Mouse (Mus musculus): ENCODE results near the gene Uqcc3. TPM values are rescaled to one million over a fixed set of nuclear protein-coding genes. Genes with fewer than 3 reads are reported as not detected.
"Not testable (repeated sequence)": the region's sequence is repeated elsewhere in the genome, so short reads cannot be mapped to it uniquely, and the experiment has no call there.

Gene Uqcc3
- total RNA-seq, 2 experiments from 2014 or later, result 57.7 to 59.0 TPM

- no peak for DNase-seq
- TF ChIP-seq CTCF (IDR thresholded peaks at IDR 0.05), result no peak
- intact Hi-C loops (cut with DNase I), result loop anchor here (2.0 kb wide), 1 partner anchor 20 kb away; the partner anchor contains the start of gene Ganab
- H3K4me3 ChIP-seq, result no peak overlapping the region
- H3K27ac ChIP-seq, result no peak overlapping the region
Measured at GRCm38 (mm10) chr19:8919000-8919399, 38.3 kb upstream of the Uqcc3 start.

GRCm38 (mm10) chr19:8914212-8914611 is 33.5 kb upstream of the Uqcc3 start:
- intact Hi-C loops (cut with DNase I), result no loop called here
- H3K4me3 ChIP-seq, result no peak overlapping the region
- no peak for TF ChIP-seq CTCF (IDR thresholded peaks at IDR 0.05)
- no peak overlapping the region for H3K27ac ChIP-seq
- DNase-seq, result no peak

- intact Hi-C loops (cut with DNase I), result no loop called here
- no peak for DNase-seq
- Histone ChIP-seq H3K27ac (no peak overlapping the region), H3K4me3 (no peak overlapping the region)
- no peak for TF ChIP-seq CTCF (IDR thresholded peaks at IDR 0.05)
Measured at GRCm38 (mm10) chr19:8911810-8912209, 31.1 kb upstream of the Uqcc3 start.

- Histone ChIP-seq H3K4me3 (no peak overlapping the region), H3K27ac (no peak overlapping the region)
- DNase-seq, result no peak
- intact Hi-C loops (cut with DNase I), result no loop called here
- TF ChIP-seq CTCF (IDR thresholded peaks at IDR 0.05), result no peak
Measured at GRCm38 (mm10) chr19:8908531-8908930, 27.8 kb upstream of the Uqcc3 start.

- H3K4me3 ChIP-seq, result no peak overlapping the region
- no peak for TF ChIP-seq CTCF (IDR thresholded peaks at IDR 0.05)
- intact Hi-C loops (cut with DNase I), result no loop called here
- no peak for DNase-seq
- no peak overlapping the region for H3K27ac ChIP-seq
Measured at GRCm38 (mm10) chr19:8903412-8903811, 22.7 kb upstream of the Uqcc3 start.

- no peak for DNase-seq
- H3K27ac ChIP-seq, result peak overlapping the region; percentile 96; the same call in 1 of the 2 replicates
- intact Hi-C loops (cut with DNase I), result loop anchor here (2.0 kb wide), 2 partner anchors 20 to 28 kb away; partner anchors contain the start of gene Ubxn1
- TF ChIP-seq CTCF (IDR thresholded peaks at IDR 0.05), result no peak
- peak overlapping the region; percentile 91 for H3K4me3 ChIP-seq
Measured at GRCm38 (mm10) chr19:8899079-8899478, 18.4 kb upstream of the Uqcc3 start.

- no peak for TF ChIP-seq CTCF (IDR thresholded peaks at IDR 0.05)
- intact Hi-C loops (cut with DNase I), result loop anchor here (2.0 kb wide), 2 partner anchors 20 to 28 kb away; partner anchors contain the start of gene Ubxn1
Measured at GRCm38 (mm10) chr19:8898576-8898975, 17.9 kb upstream of the Uqcc3 start.

GRCm38 (mm10) chr19:8897865-8898495 is 17.3 kb upstream of the Uqcc3 start, which contains the start of gene Ganab:
Ganab (plus strand) TSS chr19:8898071.
- H3K27ac ChIP-seq, result peak within 1 kb of the TSS; percentile 96
- peak; percentile 33; the same call in 1 of the 2 replicates for TF ChIP-seq CTCF (IDR thresholded peaks at IDR 0.05)
- intact Hi-C loops (cut with DNase I), result loop anchor here (2.0 kb wide), 2 partner anchors 21 to 27 kb away; partner anchors contain the start of gene Ubxn1
- H3K4me3 ChIP-seq, result peak within 1 kb of the TSS; percentile 91
- peak; percentile 97 for DNase-seq

More at GRCm38 (mm10) chr19:8898576-8898975, 17.9 kb upstream of the Uqcc3 start:
- Histone ChIP-seq H3K27ac (peak overlapping the region; percentile 96), H3K4me3 (peak overlapping the region; percentile 91)
- no peak for DNase-seq

GRCm38 (mm10) chr19:8897211-8897864 is 16.6 kb upstream of the Uqcc3 start:
- intact Hi-C loops (cut with DNase I), result not testable (repeated sequence)
- peak; percentile 63 for DNase-seq
- H3K27ac ChIP-seq, result peak overlapping the region; percentile 96
- peak overlapping the region; percentile 91 for H3K4me3 ChIP-seq

GRCm38 (mm10) chr19:8896231-8896630 is 15.5 kb upstream of the Uqcc3 start:
- H3K4me3 ChIP-seq; DNase-seq; H3K27ac ChIP-seq; intact Hi-C loops (cut with DNase I): not testable (repeated sequence)

GRCm38 (mm10) chr19:8895397-8895960 is 14.8 kb upstream of the Uqcc3 start:
- no peak for TF ChIP-seq CTCF (IDR thresholded peaks at IDR 0.05)
- Histone ChIP-seq H3K4me3 (no peak overlapping the region), H3K27ac (no peak overlapping the region)
- DNase-seq, result no peak
- intact Hi-C loops (cut with DNase I), result no loop called here

GRCm38 (mm10) chr19:8892829-8893766 is 12.4 kb upstream of the Uqcc3 start, which contains the start of gene Ints5:
Ints5 (plus strand) TSS chr19:8893005.
- intact Hi-C loops (cut with DNase I), result loop anchor here (5.0 kb wide), 1 partner anchor 34 kb away; the partner anchor contains the start of genes Eml3 and Rom1

More at GRCm38 (mm10) chr19:8892829-8893766, 12.4 kb upstream of the Uqcc3 start, which contains the start of gene Ints5:
- H3K27ac ChIP-seq, result peak within 1 kb of the TSS; percentile 94
- peak within 1 kb of the TSS; percentile 83 for H3K4me3 ChIP-seq
- no peak for TF ChIP-seq CTCF (IDR thresholded peaks at IDR 0.05)
- DNase-seq, result peak; percentile 90
